8 mouse cellular contexts compared by ENCODE assay signal in genomic region chr3:95314486-95315093, GRCm38 (mm10). TPM values are rescaled to one million over a fixed set of nuclear protein-coding genes. Genes with fewer than 3 reads are reported as not detected.
DNase-seq lines count a peak whose midpoint lies in the region; ATAC-seq and TF ChIP-seq lines count a peak whose summit lies in the region.

Gene Cers2 (plus strand): TSS chr3:95314791.

- dilution Hi-C loops in CH12.LX (cut with MboI; ENCODE audit: extremely low pct_ligation_motif_present, extremely low pct_unique_long_range_greater_than_20kb, low sequenced_read_pairs) = no loop called here

- DNase-seq in cerebellum, adult 2 months = no peak
- DNase-seq in cerebellum, postnatal 10 days = no peak
- DNase-seq in CH12.LX (ENCODE audit: extremely low read depth) = no peak
- no peak for DNase-seq in left cerebral cortex, postnatal 36 days (ENCODE audit: low spot score in 2 of 2)
- no peak for DNase-seq in ovary, adult 18-20 months (ENCODE audit: low spot score)

- no peak for TF ChIP-seq EP300 in CH12.LX (IDR thresholded peaks at IDR 0.05; ENCODE audit: low read length)

- peaks cover 7% of the 10 kb centered on the region; the same call in 1 of the 2 replicates for H3K4me1 ChIP-seq in cerebellum, adult 2 months (ENCODE audit: control insufficient read depth, insufficient read depth, low read length)
- peaks cover 24 to 49% of the 10 kb centered on the region in 2 experiments for H3K4me1 ChIP-seq in CH12.LX (ENCODE audit: control insufficient read depth in 1 of 2, insufficient read depth in 2 of 2)
- H3K4me1 ChIP-seq in embryonic facial prominence, embryonic 13.5 days = peaks cover 32% of the 10 kb centered on the region
- peaks cover 29 to 35% of the 10 kb centered on the region in 2 experiments for H3K4me1 ChIP-seq in heart, embryonic 14.5 days (ENCODE audit: control insufficient read depth in 2 of 2, insufficient read depth in 2 of 2, low read length in 2 of 2)
- H3K4me1 ChIP-seq in neural tube, embryonic 12.5 days = peaks cover 27% of the 10 kb centered on the region

- TF ChIP-seq CTCF in cerebellum, adult 2 months (IDR thresholded peaks at IDR 0.05; ENCODE audit: borderline replicate concordance, insufficient read depth, low read depth, low read length) = no peak
- no peak for TF ChIP-seq CTCF in CH12.LX (conservative IDR thresholded peaks at IDR 0.05 in 1 of 2, IDR thresholded peaks at IDR 0.05 in 1 of 2; ENCODE audit: low read depth in 2 of 2, low read length in 2 of 2)

- H3K36me3 ChIP-seq in CH12.LX (replicated peaks in 1 of 2; ENCODE audit: control insufficient read depth in 1 of 2, insufficient read depth in 1 of 2, low read length in 1 of 2) = peaks cover 3 to 19% of the 10 kb centered on the region in 2 experiments
- peaks cover 5% of the 10 kb centered on the region for H3K36me3 ChIP-seq in embryonic facial prominence, embryonic 13.5 days
- H3K36me3 ChIP-seq in heart, embryonic 14.5 days (ENCODE audit: control insufficient read depth, insufficient read depth, low read length) = no peaks in the 10 kb centered on the region
- H3K36me3 ChIP-seq in neural tube, embryonic 12.5 days = no peaks in the 10 kb centered on the region; the same call in 1 of the 2 replicates

- H3K79me2 ChIP-seq in CH12.LX (replicated peaks; ENCODE audit: control insufficient read depth, extremely low read depth, insufficient read depth, poor library complexity, severe bottlenecking) = peaks cover 40% of the 10 kb centered on the region

- ATAC-seq in embryonic facial prominence, embryonic 13.5 days (ENCODE audit: insufficient number of reproducible peaks, insufficient read depth, low FRiP score, low TSS enrichment, low read depth) = no peak
- no peak for ATAC-seq in heart, embryonic 14.5 days (ENCODE audit: insufficient number of reproducible peaks, insufficient read depth, low FRiP score, low read depth)
- ATAC-seq in neural tube, embryonic 12.5 days (ENCODE audit: low FRiP score, low read depth) = no peak; the same call in 1 of the 2 replicates

- 6% methylated on average over 27 of the region's 27 CpGs for WGBS in cerebellum, adult 2 months
- 3% methylated on average over 27 of the region's 27 CpGs for WGBS in embryonic facial prominence, embryonic 13.5 days
- WGBS in heart, embryonic 14.5 days = 3% methylated on average over 27 of the region's 27 CpGs
- WGBS in neural tube, embryonic 12.5 days = 2% methylated on average over 27 of the region's 27 CpGs

- H3K4me2 ChIP-seq in CH12.LX (ENCODE audit: insufficient read depth, low read depth, poor library complexity, severe bottlenecking) = peak within 1 kb of the TSS; percentile 100
- H3K4me2 ChIP-seq in embryonic facial prominence, embryonic 13.5 days = peak within 1 kb of the TSS; percentile 88
- peak within 1 kb of the TSS; percentile 88 for H3K4me2 ChIP-seq in heart, embryonic 14.5 days (ENCODE audit: low read length)
- H3K4me2 ChIP-seq in neural tube, embryonic 12.5 days (replicated peaks) = peak within 1 kb of the TSS; percentile 76

- H3K9me3 ChIP-seq in CH12.LX (replicated peaks; ENCODE audit: low read length) = no peaks in the 10 kb centered on the region
- H3K9me3 ChIP-seq in embryonic facial prominence, embryonic 13.5 days = no peaks in the 10 kb centered on the region
- H3K9me3 ChIP-seq in heart, embryonic 14.5 days (ENCODE audit: control insufficient read depth, low read length) = no peaks in the 10 kb centered on the region
- no peaks in the 10 kb centered on the region for H3K9me3 ChIP-seq in neural tube, embryonic 12.5 days

- H3K4me3 ChIP-seq in cerebellum, adult 2 months (replicated peaks; ENCODE audit: insufficient read depth, low read depth, low read length) = peak within 1 kb of the TSS; percentile 88
- H3K4me3 ChIP-seq in CH12.LX (replicated peaks in 1 of 3; ENCODE audit: low read depth in 2 of 3, low read length in 2 of 3, poor library complexity in 1 of 3) = peak within 1 kb of the TSS; percentile 79 to 85 (median 83)
- peak within 1 kb of the TSS; percentile 88 for H3K4me3 ChIP-seq in embryonic facial prominence, embryonic 13.5 days
- peak within 1 kb of the TSS; percentile 81 to 96 for H3K4me3 ChIP-seq in heart, embryonic 14.5 days (ENCODE audit: control insufficient read depth in 1 of 2, insufficient read depth in 1 of 2, low read depth in 1 of 2, low read length in 2 of 2)
- H3K4me3 ChIP-seq in neural tube, embryonic 12.5 days = peak within 1 kb of the TSS; percentile 87

- TF ChIP-seq POLR2A in cerebellum, adult 2 months (IDR thresholded peaks at IDR 0.05; ENCODE audit: borderline replicate concordance, insufficient read depth, low read length) = no peak
- TF ChIP-seq POLR2A in CH12.LX (IDR thresholded peaks at IDR 0.05; ENCODE audit: low read depth, low read length) = no peak

- no peak for TF ChIP-seq RAD21 in CH12.LX (IDR thresholded peaks at IDR 0.05; ENCODE audit: low read depth, low read length)

- intact Hi-C loops in left cerebral cortex, postnatal 36 days (cut with DNase I) = no loop called here

- peak within 1 kb of the TSS; percentile 97 for H3K9ac ChIP-seq in CH12.LX (ENCODE audit: insufficient read depth, low read depth)
- H3K9ac ChIP-seq in embryonic facial prominence, embryonic 13.5 days = peak within 1 kb of the TSS; percentile 98
- H3K9ac ChIP-seq in heart, embryonic 14.5 days (ENCODE audit: low read length) = peak within 1 kb of the TSS; percentile 99
- H3K9ac ChIP-seq in neural tube, embryonic 12.5 days = peak within 1 kb of the TSS; percentile 93

- H3K27me3 ChIP-seq in cerebellum, adult 2 months (ENCODE audit: control insufficient read depth, insufficient read depth, low read length) = no peaks in the 10 kb centered on the region
- no peaks in the 10 kb centered on the region for H3K27me3 ChIP-seq in CH12.LX (replicated peaks)
- no peaks in the 10 kb centered on the region for H3K27me3 ChIP-seq in embryonic facial prominence, embryonic 13.5 days
- no peaks in the 10 kb centered on the region for H3K27me3 ChIP-seq in heart, embryonic 14.5 days (ENCODE audit: control insufficient read depth, insufficient read depth, low read length)
- no peaks in the 10 kb centered on the region for H3K27me3 ChIP-seq in neural tube, embryonic 12.5 days (replicated peaks)

- in situ Hi-C loops in CH12.LX (cut with MboI; ENCODE audit: low pct_ligation_motif_present, low pct_unique_long_range_greater_than_20kb, low sequenced_read_pairs) = loop anchor here (5.0 kb wide), 1 partner anchor 38 kb away; no protein-coding TSS in a partner anchor

- peak within 1 kb of the TSS; percentile 49 for H3K27ac ChIP-seq in cerebellum, adult 2 months (ENCODE audit: insufficient read depth, low read length)
- H3K27ac ChIP-seq in CH12.LX (ENCODE audit: insufficient read depth, low read depth) = peak within 1 kb of the TSS; percentile 85
- H3K27ac ChIP-seq in embryonic facial prominence, embryonic 13.5 days = peak within 1 kb of the TSS; percentile 95
- peak within 1 kb of the TSS; percentile 89 to 95 for H3K27ac ChIP-seq in heart, embryonic 14.5 days (replicated peaks in 1 of 2; ENCODE audit: control insufficient read depth in 1 of 2, insufficient read depth in 1 of 2, low read depth in 2 of 2, low read length in 2 of 2)
- H3K27ac ChIP-seq in neural tube, embryonic 12.5 days = peak within 1 kb of the TSS; percentile 72

TF ChIP-seq in CH12.LX, 34 proteins besides CTCF, POLR2A, EP300 and RAD21:
- TF ChIP-seq BHLHE40 (IDR thresholded peaks at IDR 0.05; ENCODE audit: low read depth, low read length) (peak; percentile 95), USF2 (conservative IDR thresholded peaks at IDR 0.05; ENCODE audit: low read depth, low read length) (no peak), JUND (conservative IDR thresholded peaks at IDR 0.05; ENCODE audit: low read depth, low read length) (no peak), IRF4 (IDR thresholded peaks at IDR 0.05; ENCODE audit: low read depth, low read length) (no peak), MAX (IDR thresholded peaks at IDR 0.05; ENCODE audit: low read length) (peak; percentile 74; the same call in 1 of the 2 replicates), SMC3 (IDR thresholded peaks at IDR 0.05; ENCODE audit: low read depth, low read length) (no peak), E2F4 (IDR thresholded peaks at IDR 0.05; ENCODE audit: insufficient replicate concordance, low read depth, low read length) (no peak), USF1 (IDR thresholded peaks at IDR 0.05; ENCODE audit: low read depth, low read length) (peak; percentile 19; the same call in 1 of the 2 replicates)

RNA-seq across cellular contexts. Expression of gene Cers2, which starts in this region (rescaled TPM):
- polyA plus RNA-seq in cerebellum, adult 2 months (2012; rRNA removed) = 133 and 142 TPM in 2 replicates
- total RNA-seq in CH12.LX (2012; rRNA removed) = 70.6 and 81.1 TPM in 2 replicates
- 96.7 and 105 TPM in 2 replicates for total RNA-seq in CH12.LX (2014; rRNA removed)
- 84.5 and 89.8 TPM in 2 replicates for polyA plus RNA-seq in CH12.LX (2012; ENCODE audit: insufficient read length, low read depth)
- polyA plus RNA-seq in embryonic facial prominence, embryonic 13.5 days (2015; fragmentation: Nextera tagmentation; extraction: Ambion mirVana) = 168 and 170 TPM in 2 replicates
- 118 and 123 TPM in 2 replicates for polyA plus RNA-seq in heart, embryonic 14.5 days (2014; fragmentation: Nextera tagmentation; extraction: Ambion mirVana)
- total RNA-seq in left cerebral cortex, postnatal 36 days (2021) = 10 to 100 TPM; 49.2 to 53.5 TPM
- 104 and 110 TPM in 2 replicates for polyA plus RNA-seq in neural tube, embryonic 12.5 days (2016; fragmentation: Nextera tagmentation; extraction: Ambion mirVana)
